Mouse (Mus musculus) stomach, embryonic 15.5 days (tissue): ENCODE data around the gene Cbx3. TPM values are rescaled to one million over a fixed set of nuclear protein-coding genes. Genes with fewer than 3 reads are reported as not detected.

Experiments used
- ATAC-seq: fragments of 200-750 bp; cut with Nextera tagmentation; 2 replicates; pipeline ENCODE4 v1.8.0; 2017; ENCODE audit warnings: low read depth, moderate number of reproducible peaks, moderate TSS enrichment; ENCODE audit not compliant: insufficient read depth, low FRiP score
- H3K27ac ChIP-seq: fragments of 300-500 bp; sonication (generic); 2 replicates; pipeline ENCODE4 v1.5.1; 2015; ENCODE audit warnings: mild to moderate bottlenecking, inconsistent platforms
- H3K27me3 ChIP-seq: fragments of 300-500 bp; sonication (generic); replicated peaks from 2 replicates; pipeline ENCODE4 v1.6.1; 2015; ENCODE audit warnings: inconsistent platforms
- H3K36me3 ChIP-seq: fragments of 300-500 bp; sonication (generic); 2 replicates; pipeline ENCODE4 v1.6.1; 2015; ENCODE audit warnings: inconsistent platforms
- H3K4me1 ChIP-seq: fragments of 300-500 bp; sonication (generic); 2 replicates; pipeline ENCODE4 v1.6.1; 2015; ENCODE audit warnings: inconsistent platforms
- H3K4me2 ChIP-seq: fragments of 300-500 bp; sonication (generic); 2 replicates; pipeline ENCODE4 v1.6.1; 2015; ENCODE audit warnings: mild to moderate bottlenecking, inconsistent platforms
- H3K4me3 ChIP-seq: fragments of 300-500 bp; sonication (generic); replicated peaks from 2 replicates; pipeline ENCODE4 v1.5.1; 2015; ENCODE audit warnings: inconsistent platforms
- H3K9ac ChIP-seq: fragments of 300-500 bp; sonication (generic); 2 replicates; pipeline ENCODE4 v1.6.1; 2015; ENCODE audit warnings: inconsistent platforms
- H3K9me3 ChIP-seq: fragments of 300-500 bp; sonication (generic); 2 replicates; pipeline ENCODE4 v1.6.1; 2016; ENCODE audit warnings: inconsistent platforms
- WGBS: fragments of 180-500 bp; shearing (Covaris S2); methylation state at CpG from one replicate; pipeline ENCODE4 v1.1.7; 2015; 5-methylcytosine and 5-hydroxymethylcytosine counted together
- polyA plus RNA-seq: library from polyadenylated mRNA; unstranded; fragments of >200 nt; fragmentation: Nextera tagmentation; extraction: Ambion mirVana; gene quantifications from 2 replicates; pipeline ENCODE4 v1.2.1, GENCODE M21; 2015

The Cbx3 gene
- polyA plus RNA-seq, 1 experiment from 2014 or later = 410 TPM

DNA sequence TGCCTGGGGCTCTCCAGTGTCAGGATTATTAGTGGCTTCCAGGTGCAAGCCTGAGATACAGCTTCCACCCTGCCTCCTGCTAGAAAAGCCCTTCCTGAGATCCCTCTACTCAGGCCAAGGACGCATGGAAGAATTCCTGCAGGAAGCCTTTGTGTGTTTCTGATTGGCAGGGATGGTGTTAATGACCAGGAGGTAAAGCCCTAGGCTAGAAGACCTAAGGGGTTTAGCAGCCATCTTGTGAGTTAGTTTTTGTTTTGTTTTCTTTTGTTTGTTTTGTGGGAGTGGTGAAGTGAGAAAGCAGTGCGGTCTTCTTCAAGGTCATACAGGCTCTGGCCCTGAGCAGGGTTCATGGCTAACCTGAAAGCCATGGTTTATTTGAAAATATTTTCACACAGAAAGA lies 37.4 kb downstream of the Cbx3 start:
- Histone ChIP-seq H3K36me3 (no peaks in the 10 kb centered on the region), H3K4me1 (no peaks in the 10 kb centered on the region), H3K27me3 (no peaks in the 10 kb centered on the region), H3K4me3 (no peak overlapping the region), H3K27ac (no peak overlapping the region), H3K9ac (no peak overlapping the region), H3K9me3 (no peaks in the 10 kb centered on the region), H3K4me2 (no peak overlapping the region)
- WGBS = 71% methylated on average over 2 of the region's 2 CpGs
- no peak for ATAC-seq

- Histone ChIP-seq H3K27ac (no peak overlapping the region), H3K4me2 (peak overlapping the region; percentile 45), H3K4me3 (peak overlapping the region; percentile 22), H3K9ac (no peak overlapping the region), H3K36me3 (no peaks in the 10 kb centered on the region), H3K9me3 (no peaks in the 10 kb centered on the region), H3K27me3 (no peaks in the 10 kb centered on the region), H3K4me1 (no peaks in the 10 kb centered on the region)
- 0 out of 2 replicates have a peak, but pooled peaks have one; percentile 47 for ATAC-seq
- WGBS = 22% methylated on average over 18 of the region's 18 CpGs
Measured at GRCm38 (mm10) chr6:51508750-51509648, 38.8 kb downstream of the Cbx3 start.

DNA sequence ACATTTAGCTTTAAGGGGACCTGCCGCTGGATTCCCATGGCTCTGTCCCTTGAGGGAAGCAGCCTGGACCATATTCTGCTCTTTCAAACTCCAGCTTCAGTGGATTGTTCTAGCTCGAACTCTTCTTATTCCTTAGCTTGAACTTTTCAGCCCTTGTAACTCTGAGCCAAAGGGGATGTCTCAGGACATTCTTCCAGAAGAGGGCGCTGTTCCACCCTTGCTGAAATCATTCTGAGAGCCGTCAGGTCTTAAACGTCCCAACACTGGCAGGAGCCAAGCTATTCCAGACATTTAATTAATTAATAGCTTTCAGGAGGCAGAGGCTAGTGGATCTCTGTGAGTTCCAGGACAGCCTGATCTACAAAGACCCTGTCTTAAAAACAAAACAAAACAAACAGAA lies 39.9 kb downstream of the Cbx3 start:
- no peaks in the 10 kb centered on the region for H3K27me3 ChIP-seq
- no peak for ATAC-seq
- WGBS = 33% methylated on average over 5 of the region's 5 CpGs
- H3K4me3 ChIP-seq = no peak overlapping the region
- H3K4me2 ChIP-seq = no peak overlapping the region
- no peaks in the 10 kb centered on the region for H3K9me3 ChIP-seq
- H3K27ac ChIP-seq = no peak overlapping the region
- no peak overlapping the region for H3K9ac ChIP-seq
- no peaks in the 10 kb centered on the region for H3K4me1 ChIP-seq
- H3K36me3 ChIP-seq = no peaks in the 10 kb centered on the region

GRCm38 (mm10) chr6:51510946-51511345 lies 40.8 kb downstream of the Cbx3 start:
- no peaks in the 10 kb centered on the region for H3K4me1 ChIP-seq

GRCm38 (mm10) chr6:51513745-51514144 lies 43.6 kb downstream of the Cbx3 start:
- Histone ChIP-seq H3K27ac (no peak overlapping the region), H3K27me3 (no peaks in the 10 kb centered on the region), H3K9me3 (no peaks in the 10 kb centered on the region), H3K4me2 (no peak overlapping the region), H3K4me1 (no peaks in the 10 kb centered on the region), H3K9ac (no peak overlapping the region), H3K4me3 (no peak overlapping the region), H3K36me3 (no peaks in the 10 kb centered on the region)
- peak; percentile 60; the same call in 1 of the 2 replicates for ATAC-seq
- WGBS = 68% methylated on average over 3 of the region's 3 CpGs

More at GRCm38 (mm10) chr6:51510946-51511345, 40.8 kb downstream of the Cbx3 start:
- Histone ChIP-seq H3K9me3 (no peaks in the 10 kb centered on the region), H3K27ac (no peak overlapping the region), H3K36me3 (no peaks in the 10 kb centered on the region), H3K4me3 (no peak overlapping the region), H3K4me2 (no peak overlapping the region), H3K9ac (no peak overlapping the region), H3K27me3 (no peaks in the 10 kb centered on the region)
- ATAC-seq = no peak
- 57% methylated on average over 1 of the region's 1 CpGs for WGBS

- Histone ChIP-seq H3K36me3 (no peaks in the 10 kb centered on the region), H3K27me3 (no peaks in the 10 kb centered on the region), H3K9ac (no peak overlapping the region), H3K4me1 (no peaks in the 10 kb centered on the region), H3K27ac (no peak overlapping the region), H3K9me3 (no peaks in the 10 kb centered on the region), H3K4me3 (no peak overlapping the region), H3K4me2 (no peak overlapping the region)
- no peak for ATAC-seq
- 93% methylated on average over 7 of the region's 7 CpGs for WGBS
Measured at GRCm38 (mm10) chr6:51514860-51515259, 44.7 kb downstream of the Cbx3 start.

GRCm38 (mm10) chr6:51523310-51523709 lies 53.1 kb downstream of the Cbx3 start:
- 0 out of 2 replicates have a peak, but pooled peaks cover 2% of the 10 kb centered on the region for H3K4me1 ChIP-seq
- no peak overlapping the region for H3K9ac ChIP-seq
- peak overlapping the region; percentile 93 for H3K4me2 ChIP-seq
- peak overlapping the region; percentile 70 for H3K4me3 ChIP-seq
- H3K27ac ChIP-seq = no peak overlapping the region
- H3K9me3 ChIP-seq = no peaks in the 10 kb centered on the region
- no peaks in the 10 kb centered on the region for H3K27me3 ChIP-seq
- 15% methylated on average over 5 of the region's 5 CpGs for WGBS
- H3K36me3 ChIP-seq = no peaks in the 10 kb centered on the region
- no peak; the same call in 1 of the 2 replicates for ATAC-seq

GRCm38 (mm10) chr6:51523807-51524320 lies 53.7 kb downstream of the Cbx3 start, which contains the start of gene Snx10:
Gene Snx10, plus strand, starts transcription at chr6:51523901.
- Histone ChIP-seq H3K9ac (peak within 1 kb of the TSS; percentile 39; the same call in 1 of the 2 replicates), H3K9me3 (no peaks in the 10 kb centered on the region), H3K4me3 (peak within 1 kb of the TSS; percentile 70), H3K27me3 (no peaks in the 10 kb centered on the region), H3K4me1 (0 out of 2 replicates have a peak, but pooled peaks cover 2% of the 10 kb centered on the region), H3K4me2 (peak within 1 kb of the TSS; percentile 93), H3K36me3 (no peaks in the 10 kb centered on the region), H3K27ac (peak within 1 kb of the TSS; percentile 65; the same call in 1 of the 2 replicates)
- under 1% methylated on average over 47 of the region's 47 CpGs for WGBS
- peak; percentile 63; the same call in 1 of the 2 replicates for ATAC-seq

- H3K36me3 ChIP-seq = no peaks in the 10 kb centered on the region
- 0 out of 2 replicates have a peak, but pooled peaks cover 2% of the 10 kb centered on the region for H3K4me1 ChIP-seq
- peak overlapping the region; percentile 39; the same call in 1 of the 2 replicates for H3K9ac ChIP-seq
- H3K4me3 ChIP-seq = peak overlapping the region; percentile 70
- WGBS = under 1% methylated on average over 20 of the region's 21 CpGs
- H3K27me3 ChIP-seq = no peaks in the 10 kb centered on the region
- no peaks in the 10 kb centered on the region for H3K9me3 ChIP-seq
- peak; percentile 33; the same call in 1 of the 2 replicates for ATAC-seq
- no peak overlapping the region for H3K27ac ChIP-seq
- peak overlapping the region; percentile 93 for H3K4me2 ChIP-seq
Measured at GRCm38 (mm10) chr6:51524321-51524931, 54.3 kb downstream of the Cbx3 start.

- Histone ChIP-seq H3K27ac (no peak overlapping the region), H3K4me2 (peak overlapping the region; percentile 93), H3K9ac (no peak overlapping the region), H3K4me3 (peak overlapping the region; percentile 70), H3K36me3 (no peaks in the 10 kb centered on the region), H3K27me3 (no peaks in the 10 kb centered on the region), H3K4me1 (0 out of 2 replicates have a peak, but pooled peaks cover 2% of the 10 kb centered on the region), H3K9me3 (no peaks in the 10 kb centered on the region)
- ATAC-seq = no peak
- WGBS = 35% methylated on average over 5 of the region's 5 CpGs
Measured at GRCm38 (mm10) chr6:51525001-51525400, 54.8 kb downstream of the Cbx3 start.

DNA sequence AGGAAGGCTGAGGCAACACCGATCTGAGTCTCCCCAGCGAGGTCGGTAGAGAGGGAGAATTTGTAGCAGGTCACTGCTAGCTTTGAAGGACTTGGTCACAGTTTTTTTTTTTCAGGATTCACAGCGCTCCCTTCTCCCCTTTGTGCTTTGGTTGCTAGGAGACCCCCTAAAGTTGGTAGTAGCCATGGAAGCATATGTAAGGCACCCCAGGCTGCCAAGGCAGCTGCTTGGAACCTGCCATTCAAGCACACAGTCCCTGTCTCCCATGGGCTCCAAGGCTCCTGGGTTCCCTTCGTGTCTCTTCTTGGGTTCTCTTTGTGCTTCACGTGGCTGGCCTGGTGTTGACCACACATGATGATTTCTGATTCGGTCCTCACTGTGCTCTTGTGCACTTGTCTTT lies 59.3 kb downstream of the Cbx3 start:
- Histone ChIP-seq H3K9ac (no peak overlapping the region), H3K4me2 (no peak overlapping the region), H3K36me3 (no peaks in the 10 kb centered on the region), H3K4me3 (no peak overlapping the region), H3K27me3 (no peaks in the 10 kb centered on the region), H3K9me3 (no peaks in the 10 kb centered on the region), H3K27ac (no peak overlapping the region), H3K4me1 (no peaks in the 10 kb centered on the region)
- 74% methylated on average over 7 of the region's 7 CpGs for WGBS
- no peak for ATAC-seq
